Mouse (Mus musculus): Measurements from ENCODE around the gene Fas. TPM values are rescaled to one million over a fixed set of nuclear protein-coding genes. Genes with fewer than 3 reads are reported as not detected.

The Fas gene
- total and polyA plus RNA-seq, 2 experiments from 2014 or later: 1.1 to 5.6 TPM

DNA sequence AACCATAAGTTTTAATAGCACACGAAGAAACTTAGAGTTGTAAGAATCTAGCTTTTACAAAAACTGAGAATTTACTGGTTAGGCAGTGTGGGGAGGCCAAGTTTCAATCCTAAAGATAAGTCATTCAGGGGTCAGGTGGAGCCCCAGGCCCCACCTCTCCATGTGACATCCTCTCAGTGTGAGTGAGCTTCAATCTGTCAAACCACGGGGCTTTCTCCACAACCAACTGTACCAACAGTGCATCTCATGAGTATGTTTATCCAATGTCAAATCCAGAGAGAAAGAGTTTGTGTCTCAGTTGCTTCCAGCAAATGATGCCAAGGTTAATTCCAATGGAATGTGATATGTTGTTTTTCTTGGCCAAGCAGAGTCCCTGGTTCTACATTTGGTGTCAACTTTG, 5.6 kb upstream of the Fas start:
- no peaks in the 10 kb centered on the region for H3K36me3 ChIP-seq (replicated peaks; ENCODE audit: control insufficient read depth, insufficient read depth, low read length)
- 33% methylated on average over 2 of the region's 2 CpGs for WGBS
- no peaks in the 10 kb centered on the region for H3K9me3 ChIP-seq (replicated peaks; ENCODE audit: control insufficient read depth, low read length)
- no peaks in the 10 kb centered on the region for H3K27me3 ChIP-seq (ENCODE audit: control insufficient read depth, insufficient read depth, low read length)
- H3K9ac ChIP-seq (replicated peaks; ENCODE audit: low read depth, low read length): no peak overlapping the region
- no peak overlapping the region for H3K4me2 ChIP-seq (ENCODE audit: low read depth, low read length)
- DNase-seq (ENCODE audit: low spot score) (no peak), ATAC-seq (ENCODE audit: insufficient read depth, low read depth) (no peak)
- H3K4me1 ChIP-seq (ENCODE audit: control insufficient read depth, insufficient read depth): no peaks in the 10 kb centered on the region
- TF ChIP-seq EP300 (IDR thresholded peaks at IDR 0.05; ENCODE audit: low read depth) (no peak), CTCF (IDR thresholded peaks at IDR 0.05; ENCODE audit: low read depth) (no peak)
- H3K27ac ChIP-seq (ENCODE audit: low read depth): no peak overlapping the region
- no peak overlapping the region for H3K4me3 ChIP-seq (ENCODE audit: low read depth, low read length)

DNA sequence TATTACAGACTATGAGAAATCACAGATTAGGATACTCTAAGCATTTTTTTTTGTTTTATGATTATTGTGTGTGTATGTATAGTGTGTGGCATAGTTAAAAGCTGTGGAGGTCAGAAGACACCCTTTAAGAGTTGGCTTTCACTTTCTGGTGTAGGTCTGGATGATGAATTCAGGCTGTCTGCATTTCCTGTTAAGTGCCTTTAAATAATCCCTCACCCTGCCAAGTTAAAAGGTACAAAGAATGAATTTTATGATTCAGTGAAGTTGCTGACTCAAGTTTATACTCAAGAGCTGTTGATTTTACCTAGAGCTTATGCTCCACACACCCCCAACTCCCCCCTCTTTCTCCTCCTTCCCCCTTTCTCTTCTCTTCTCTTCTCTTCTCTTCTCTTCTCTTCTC, 3.2 kb upstream of the Fas start:
- Histone ChIP-seq H3K27me3 (ENCODE audit: control insufficient read depth, insufficient read depth, low read length) (no peaks in the 10 kb centered on the region), H3K9ac (replicated peaks; ENCODE audit: low read depth, low read length) (no peak overlapping the region), H3K4me3 (ENCODE audit: low read depth, low read length) (no peak overlapping the region), H3K27ac (ENCODE audit: low read depth) (peak overlapping the region; percentile 30; the same call in 1 of the 2 replicates), H3K9me3 (replicated peaks; ENCODE audit: control insufficient read depth, low read length) (no peaks in the 10 kb centered on the region), H3K36me3 (replicated peaks; ENCODE audit: control insufficient read depth, insufficient read depth, low read length) (no peaks in the 10 kb centered on the region), H3K4me1 (ENCODE audit: control insufficient read depth, insufficient read depth) (peaks cover 5% of the 10 kb centered on the region), H3K4me2 (ENCODE audit: low read depth, low read length) (no peak overlapping the region)
- ATAC-seq (ENCODE audit: insufficient read depth, low read depth): no peak
- DNase-seq (ENCODE audit: low spot score): no peak
- no peak for TF ChIP-seq CTCF (IDR thresholded peaks at IDR 0.05; ENCODE audit: low read depth)
- no peak for TF ChIP-seq EP300 (IDR thresholded peaks at IDR 0.05; ENCODE audit: low read depth)

DNA sequence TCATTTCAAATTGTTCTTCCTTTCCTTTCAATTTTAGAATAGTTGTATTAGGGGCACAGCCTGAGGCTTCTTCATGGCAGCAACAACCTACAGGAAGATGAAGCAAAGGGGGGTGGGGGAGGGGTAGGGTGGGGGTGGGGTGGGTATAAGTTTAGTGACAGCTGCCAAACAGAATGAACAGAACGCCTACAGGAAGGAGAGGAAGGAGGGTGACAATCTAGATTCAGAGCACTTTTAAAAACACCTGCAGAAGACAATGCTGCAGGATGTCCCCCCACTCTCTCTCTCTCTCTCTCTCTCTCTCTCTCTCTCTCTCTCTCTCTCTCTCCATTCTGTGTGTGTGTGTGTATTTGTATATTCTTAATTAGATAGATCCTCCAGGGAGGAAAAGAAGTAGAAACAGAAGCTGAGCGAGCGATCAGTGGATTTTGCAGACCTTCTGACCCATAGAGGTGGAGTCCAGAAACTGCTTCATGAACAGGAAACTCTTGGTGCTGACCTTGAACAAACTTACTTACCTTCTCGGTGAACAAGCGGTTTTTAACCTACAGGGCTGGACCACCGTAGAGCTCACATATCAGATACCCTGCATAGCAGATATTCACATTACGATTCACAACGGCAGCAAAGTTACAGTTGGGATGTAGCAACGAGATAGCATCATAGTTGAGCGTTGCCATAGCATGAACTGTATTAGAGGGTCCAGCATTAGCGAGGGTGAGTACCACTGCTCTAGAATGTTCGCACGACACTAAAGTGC, 2.6 kb upstream of the Fas start:
- WGBS: 65% methylated on average over 13 of the region's 13 CpGs
- H3K4me1 ChIP-seq (ENCODE audit: control insufficient read depth, insufficient read depth): peaks cover 5% of the 10 kb centered on the region
- H3K9ac ChIP-seq (replicated peaks; ENCODE audit: low read depth, low read length): no peak overlapping the region
- no peak overlapping the region for H3K4me3 ChIP-seq (ENCODE audit: low read depth, low read length)
- H3K36me3 ChIP-seq (replicated peaks; ENCODE audit: control insufficient read depth, insufficient read depth, low read length): no peaks in the 10 kb centered on the region
- no peak overlapping the region; the same call in 1 of the 2 replicates for H3K4me2 ChIP-seq (ENCODE audit: low read depth, low read length)
- no peaks in the 10 kb centered on the region for H3K9me3 ChIP-seq (replicated peaks; ENCODE audit: control insufficient read depth, low read length)
- DNase-seq (ENCODE audit: low spot score) (no peak), ATAC-seq (ENCODE audit: insufficient read depth, low read depth) (no peak)
- H3K27me3 ChIP-seq (ENCODE audit: control insufficient read depth, insufficient read depth, low read length): no peaks in the 10 kb centered on the region
- peak overlapping the region; percentile 30; the same call in 1 of the 2 replicates for H3K27ac ChIP-seq (ENCODE audit: low read depth)
- TF ChIP-seq EP300 (IDR thresholded peaks at IDR 0.05; ENCODE audit: low read depth) (no peak), CTCF (IDR thresholded peaks at IDR 0.05; ENCODE audit: low read depth) (no peak)

DNA sequence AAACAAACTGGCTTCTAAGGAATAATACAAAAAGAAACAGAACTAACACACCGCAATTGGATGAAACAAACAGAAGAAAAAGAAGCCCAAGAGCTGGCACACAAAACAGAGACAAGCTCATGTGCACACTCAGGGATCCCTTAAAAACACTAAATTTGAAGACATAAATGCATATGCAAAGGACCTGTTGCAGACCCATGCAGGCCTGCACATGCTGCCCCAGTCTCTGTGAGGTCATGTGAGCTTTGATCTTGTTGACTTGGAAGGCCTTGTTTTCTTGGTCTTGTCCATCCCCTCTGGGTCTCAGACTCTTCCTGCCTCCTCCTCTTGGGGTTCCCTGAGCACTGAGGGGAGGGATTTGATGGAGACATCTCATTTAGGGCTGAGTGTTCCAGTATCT, 1.8 kb upstream of the Fas start:
- Histone ChIP-seq H3K4me1 (ENCODE audit: control insufficient read depth, insufficient read depth) (peaks cover 5% of the 10 kb centered on the region), H3K4me3 (ENCODE audit: low read depth, low read length) (no peak overlapping the region), H3K36me3 (replicated peaks; ENCODE audit: control insufficient read depth, insufficient read depth, low read length) (no peaks in the 10 kb centered on the region), H3K9me3 (replicated peaks; ENCODE audit: control insufficient read depth, low read length) (no peaks in the 10 kb centered on the region), H3K9ac (replicated peaks; ENCODE audit: low read depth, low read length) (no peak overlapping the region), H3K27me3 (ENCODE audit: control insufficient read depth, insufficient read depth, low read length) (no peaks in the 10 kb centered on the region), H3K27ac (ENCODE audit: low read depth) (no peak overlapping the region; the same call in 1 of the 2 replicates), H3K4me2 (ENCODE audit: low read depth, low read length) (no peak overlapping the region)
- DNase-seq (ENCODE audit: low spot score): no peak
- no peak for ATAC-seq (ENCODE audit: insufficient read depth, low read depth)
- WGBS: 96% methylated on average over 1 of the region's 1 CpGs
- TF ChIP-seq EP300 (IDR thresholded peaks at IDR 0.05; ENCODE audit: low read depth) (no peak), CTCF (IDR thresholded peaks at IDR 0.05; ENCODE audit: low read depth) (no peak)

DNA sequence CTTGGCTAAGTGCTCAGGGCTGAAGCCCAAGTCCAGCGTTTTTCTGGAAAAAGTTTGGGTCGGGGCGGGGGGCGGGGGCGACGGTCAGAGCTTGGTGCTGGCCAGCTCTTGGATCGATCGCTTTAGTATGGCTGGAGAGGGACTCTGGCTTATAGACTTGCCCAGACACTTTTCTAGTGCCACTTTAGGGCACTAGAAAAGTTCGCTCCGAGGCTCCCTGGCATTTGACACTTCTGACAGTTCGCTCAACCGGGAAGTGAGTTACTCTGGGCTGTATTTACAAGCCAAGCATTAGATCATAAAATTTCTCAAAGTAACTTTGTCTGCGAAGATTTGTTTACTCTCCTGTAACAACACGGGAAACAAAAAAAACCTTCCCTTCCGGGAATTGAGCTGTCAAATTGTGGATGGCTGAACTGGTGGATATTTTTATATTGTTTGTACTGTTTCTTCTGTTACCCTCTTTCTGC, 441 bp downstream of the Fas start:
- H3K27me3 ChIP-seq (ENCODE audit: control insufficient read depth, insufficient read depth, low read length): no peaks in the 10 kb centered on the region
- TF ChIP-seq EP300 (IDR thresholded peaks at IDR 0.05; ENCODE audit: low read depth) (no peak), CTCF (IDR thresholded peaks at IDR 0.05; ENCODE audit: low read depth) (no peak)
- DNase-seq (ENCODE audit: low spot score) (peak; percentile 24), ATAC-seq (ENCODE audit: insufficient read depth, low read depth) (peak; percentile 31; the same call in 1 of the 2 replicates)
- no peaks in the 10 kb centered on the region for H3K36me3 ChIP-seq (replicated peaks; ENCODE audit: control insufficient read depth, insufficient read depth, low read length)
- H3K9me3 ChIP-seq (replicated peaks; ENCODE audit: control insufficient read depth, low read length): no peaks in the 10 kb centered on the region
- H3K27ac ChIP-seq (ENCODE audit: low read depth): peak overlapping the region; percentile 47
- H3K4me2 ChIP-seq (ENCODE audit: low read depth, low read length): peak overlapping the region; percentile 97
- H3K4me1 ChIP-seq (ENCODE audit: control insufficient read depth, insufficient read depth): peaks cover 5% of the 10 kb centered on the region
- peak overlapping the region; percentile 72 for H3K4me3 ChIP-seq (ENCODE audit: low read depth, low read length)
- 6% methylated on average over 15 of the region's 15 CpGs for WGBS
- H3K9ac ChIP-seq (replicated peaks; ENCODE audit: low read depth, low read length): peak overlapping the region; percentile 74

Measured in heart, postnatal 0 days (tissue).